Mouse (Mus musculus) myocyte (in vitro differentiated cells): ENCODE measurements around the gene Cldn9. TPM values are rescaled to one million over a fixed set of nuclear protein-coding genes. Genes with fewer than 3 reads are reported as not detected.
A peak's percentile ranks its signal among the peaks of the same experiment; 100 is the strongest.

ENCODE experiments used
- H3K27me3 ChIP-seq: one replicate; pipeline ENCODE4 v1.6.1; 2011; ENCODE audit not compliant: control insufficient read depth, insufficient read depth, insufficient read length
- H3K36me3 ChIP-seq: one replicate; pipeline ENCODE4 v1.6.1; 2011; ENCODE audit not compliant: control insufficient read depth, insufficient read depth
- H3K4me2 ChIP-seq: one replicate; pipeline ENCODE4 v1.6.1; 2011; ENCODE audit warnings: low read depth, control low read depth
- H3K4me3 ChIP-seq: one replicate; pipeline ENCODE4 v1.5.1; 2011; ENCODE audit warnings: mild to moderate bottlenecking, control low read depth, moderate library complexity
- H3K79me2 ChIP-seq: one replicate; pipeline ENCODE4 v1.6.1; 2011; ENCODE audit not compliant: control insufficient read depth, insufficient read depth
- H3ac ChIP-seq: one replicate; pipeline ENCODE4 v1.6.1; 2011; ENCODE audit not compliant: control insufficient read depth, insufficient read length
- CEBPB ChIP-seq: IDR thresholded peaks from 2 replicates; pipeline ENCODE4 v1.6.1; 2011; ENCODE audit warnings: mild to moderate bottlenecking, moderate library complexity; ENCODE audit not compliant: poor library complexity, insufficient read depth, severe bottlenecking
- E2F4 ChIP-seq: IDR thresholded peaks from one replicate; pipeline ENCODE4 v1.6.1; 2011; ENCODE audit warnings: mild to moderate bottlenecking, control low read depth, moderate library complexity; ENCODE audit not compliant: insufficient read depth
- MAX ChIP-seq: IDR thresholded peaks from one replicate; pipeline ENCODE4 v1.6.1; 2011; ENCODE audit warnings: low read depth, mild to moderate bottlenecking, control low read depth
- MYOD1 ChIP-seq, 3 experiments: IDR thresholded peaks; one replicate each; pipeline ENCODE4 v1.6.1; 2011; ENCODE audit warnings: control low read depth in 2 of 3, low read depth in 2 of 3, mild to moderate bottlenecking in 2 of 3, moderate library complexity in 1 of 3; ENCODE audit not compliant: insufficient read length in 2 of 3, control insufficient read depth in 1 of 3
- MYOG ChIP-seq, 3 experiments: IDR thresholded peaks; one replicate each; pipeline ENCODE4 v1.6.1; 2011; ENCODE audit warnings: control low read depth in 2 of 3, low read depth in 2 of 3, mild to moderate bottlenecking in 2 of 3; ENCODE audit not compliant: insufficient read length in 2 of 3, control insufficient read depth in 1 of 3, insufficient read depth in 1 of 3
- POLR2A ChIP-seq: IDR thresholded peaks from one replicate; pipeline ENCODE4 v1.6.1; 2011; ENCODE audit warnings: low read depth, mild to moderate bottlenecking, control low read depth, moderate library complexity; ENCODE audit not compliant: insufficient read length
- POLR2AphosphoS2 ChIP-seq: IDR thresholded peaks from one replicate; pipeline ENCODE4 v1.6.1; 2011; ENCODE audit warnings: low read depth, control low read depth; ENCODE audit not compliant: insufficient read length
- REST ChIP-seq: IDR thresholded peaks from one replicate; pipeline ENCODE4 v1.6.1; 2011; ENCODE audit warnings: mild to moderate bottlenecking, control low read depth, moderate library complexity; ENCODE audit not compliant: insufficient read depth, insufficient read length
- SRF ChIP-seq: IDR thresholded peaks from one replicate; pipeline ENCODE4 v1.6.1; 2011; ENCODE audit warnings: low read depth; ENCODE audit not compliant: control insufficient read depth, insufficient read length
- TCF12 ChIP-seq: IDR thresholded peaks from one replicate; pipeline ENCODE4 v1.6.1; 2011; ENCODE audit warnings: mild to moderate bottlenecking, control low read depth; ENCODE audit not compliant: poor library complexity, insufficient read depth, severe bottlenecking
- TCF3 ChIP-seq: IDR thresholded peaks from one replicate; pipeline ENCODE4 v1.6.1; 2011; ENCODE audit warnings: low read depth, control low read depth; ENCODE audit not compliant: insufficient read length
- USF1 ChIP-seq: IDR thresholded peaks from one replicate; pipeline ENCODE4 v1.6.1; 2011; ENCODE audit warnings: low read depth, mild to moderate bottlenecking, control low read depth, moderate library complexity
- polyA plus RNA-seq: library from polyadenylated mRNA; unstranded; fragments of >200 nt; fragmentation: generic; extraction: Trizol; gene quantifications from one replicate; pipeline ENCODE4 v1.2.1, GENCODE M21; 2012; ENCODE audit warnings: missing spikeins

Gene Cldn9
- polyA plus RNA-seq, 1 experiment = 0.24 TPM

GRCm38 (mm10) chr17:23676473-23677031 is 7.3 kb downstream of the Cldn9 start:
- TF ChIP-seq MAX (no peak), SRF (no peak), CEBPB (no peak), MYOG (IDR thresholded peaks at IDR 0.05; ENCODE audit: control insufficient read depth in 1 of 3, insufficient read depth in 1 of 3, insufficient read length in 2 of 3, low read depth in 2 of 3) (peak in 2 of 3 experiments; percentile 2 to 34), POLR2AphosphoS2 (peak; percentile 71), USF1 (no peak), MYOD1 (IDR thresholded peaks at IDR 0.05; ENCODE audit: control insufficient read depth in 1 of 3, insufficient read length in 2 of 3, low read depth in 2 of 3) (peak in 1 of 3 experiments; percentile 63), POLR2A (peak; percentile 51), TCF12 (no peak), REST (no peak), E2F4 (no peak), TCF3 (peak; percentile 43)
- Histone ChIP-seq H3ac (peak overlapping the region; percentile 72), H3K4me3 (peak overlapping the region; percentile 99), H3K27me3 (no peaks in the 10 kb centered on the region), H3K79me2 (peaks cover 34% of the 10 kb centered on the region), H3K36me3 (peaks cover 5% of the 10 kb centered on the region), H3K4me2 (peak overlapping the region; percentile 99)

GRCm38 (mm10) chr17:23675564-23676281 is 8.1 kb downstream of the Cldn9 start:
- H3K79me2 ChIP-seq = peaks cover 34% of the 10 kb centered on the region
- TF ChIP-seq POLR2A (no peak), POLR2AphosphoS2 (peak; percentile 89), MYOG (IDR thresholded peaks at IDR 0.05; ENCODE audit: control insufficient read depth in 1 of 3, insufficient read depth in 1 of 3, insufficient read length in 2 of 3, low read depth in 2 of 3) (peak in 1 of 3 experiments; percentile 11), SRF (no peak), CEBPB (no peak), MAX (no peak), TCF3 (no peak)
- H3K4me3 ChIP-seq = peak overlapping the region; percentile 99
- peak overlapping the region; percentile 99 for H3K4me2 ChIP-seq
- H3ac ChIP-seq = peak overlapping the region; percentile 72
- H3K27me3 ChIP-seq = no peaks in the 10 kb centered on the region
- H3K36me3 ChIP-seq = peaks cover 5% of the 10 kb centered on the region

GRCm38 (mm10) chr17:23675127-23675526 is 8.7 kb downstream of the Cldn9 start:
- H3K4me2 ChIP-seq = peak overlapping the region; percentile 99
- peak overlapping the region; percentile 6 for H3ac ChIP-seq
- TF ChIP-seq MYOG (IDR thresholded peaks at IDR 0.05; ENCODE audit: control insufficient read depth in 1 of 3, insufficient read depth in 1 of 3, insufficient read length in 2 of 3, low read depth in 2 of 3) (peak in 1 of 3 experiments; percentile 12), POLR2AphosphoS2 (peak; percentile 84), USF1 (no peak), TCF12 (no peak), E2F4 (no peak), MYOD1 (IDR thresholded peaks at IDR 0.05; ENCODE audit: control insufficient read depth in 1 of 3, insufficient read length in 2 of 3, low read depth in 2 of 3) (no peak), POLR2A (peak; percentile 40), CEBPB (no peak), TCF3 (no peak)
- H3K79me2 ChIP-seq = peaks cover 34% of the 10 kb centered on the region
- H3K4me3 ChIP-seq = peak overlapping the region; percentile 99
- peaks cover 6% of the 10 kb centered on the region for H3K36me3 ChIP-seq
- H3K27me3 ChIP-seq = no peaks in the 10 kb centered on the region

- H3K79me2 ChIP-seq = peaks cover 34% of the 10 kb centered on the region
- peak overlapping the region; percentile 99 for H3K4me3 ChIP-seq
These were observed 9.4 kb downstream of the Cldn9 start for GRCm38 (mm10) chr17:23674271-23674952.

More at GRCm38 (mm10) chr17:23674271-23674952, 9.4 kb downstream of the Cldn9 start:
- H3K36me3 ChIP-seq = peaks cover 14% of the 10 kb centered on the region
- H3K4me2 ChIP-seq = peak overlapping the region; percentile 99
- TF ChIP-seq MYOG (IDR thresholded peaks at IDR 0.05; ENCODE audit: control insufficient read depth in 1 of 3, insufficient read depth in 1 of 3, insufficient read length in 2 of 3, low read depth in 2 of 3) = no peak
- TF ChIP-seq POLR2A = peak; percentile 15
- no peak for TF ChIP-seq MYOD1 (IDR thresholded peaks at IDR 0.05; ENCODE audit: control insufficient read depth in 1 of 3, insufficient read length in 2 of 3, low read depth in 2 of 3)
- no peak for TF ChIP-seq MAX
- H3K27me3 ChIP-seq = no peaks in the 10 kb centered on the region
- peak overlapping the region; percentile 15 for H3ac ChIP-seq
